Mouse (Mus musculus) cerebellum, adult 11-12 months (tissue): ENCODE measurements around the gene Defb36.
A peak's percentile ranks its signal among the peaks of the same experiment; 100 is the strongest.

Experiments
- DNase-seq: peaks from one replicate; pipeline ENCODE4 v3.0.0; 2022

Gene Defb36

DNA sequence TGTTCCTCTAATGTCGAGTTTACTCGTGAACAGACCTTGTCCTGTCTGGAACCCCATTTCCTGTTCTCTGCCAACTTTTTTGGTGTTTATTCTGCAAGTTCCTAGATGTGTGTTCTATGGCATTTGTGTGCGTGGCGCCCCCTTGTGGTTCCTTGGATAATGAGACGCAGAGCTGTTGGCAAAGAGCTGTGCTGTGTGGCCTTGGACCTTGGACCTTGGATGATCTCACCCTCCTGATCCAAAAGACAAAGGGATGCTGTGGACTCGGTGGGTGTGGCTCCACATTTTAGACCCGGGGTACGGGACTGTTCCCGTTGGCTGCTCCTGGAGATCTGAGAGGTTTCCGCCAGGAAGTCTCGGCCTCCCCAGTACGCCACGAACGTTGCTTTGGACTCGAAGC, at the start of gene Defb36:
Gene Defb36 (plus strand): TSS at position 271 of the 400 bp plus-strand sequence.
- DNase-seq, result no peak

DNA sequence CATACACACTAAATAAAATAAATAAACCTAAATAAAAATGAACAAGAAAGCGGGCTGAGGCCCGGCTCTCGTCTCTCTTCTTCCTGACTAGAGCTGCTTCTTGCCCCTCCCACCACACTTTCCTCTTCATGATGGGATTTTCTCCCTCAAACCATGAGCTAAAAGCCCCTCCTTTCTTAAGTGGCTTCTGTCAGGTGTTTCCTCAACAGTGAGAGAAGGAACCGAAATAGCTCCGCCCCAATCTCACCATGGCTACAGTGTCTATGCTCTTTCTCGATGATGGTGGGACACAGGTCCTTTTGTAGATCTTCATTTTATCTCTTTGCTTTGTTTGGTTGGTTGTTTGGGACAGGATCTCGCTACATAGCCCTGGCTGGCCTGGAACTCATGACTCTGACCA, 47.5 kb upstream of the Defb36 start:
- no peak for DNase-seq

DNA sequence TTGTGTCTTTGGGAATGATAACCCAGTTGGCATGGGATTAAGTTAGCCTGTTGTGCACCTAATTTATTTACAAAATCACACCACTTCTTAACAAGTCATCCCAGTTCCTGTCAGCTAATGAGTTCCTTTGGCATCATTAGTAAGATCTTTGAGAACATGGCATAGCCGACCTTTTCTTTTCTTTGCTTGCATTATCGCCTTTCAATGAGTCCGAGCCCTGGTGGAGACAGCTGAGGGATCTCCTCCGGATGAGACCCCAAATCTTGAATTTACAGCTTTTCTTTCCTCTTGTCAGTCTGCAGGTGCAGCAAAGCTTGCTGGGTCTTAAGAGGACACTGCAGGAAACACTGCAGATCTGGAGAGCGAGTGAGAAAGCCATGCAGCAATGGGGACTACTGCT, 35.1 kb upstream of the Defb36 start, which contains the start of gene Gm17416:
Gene Gm17416 (plus strand): TSS at position 301 of the 400 bp plus-strand sequence.
- no peak for DNase-seq

DNA sequence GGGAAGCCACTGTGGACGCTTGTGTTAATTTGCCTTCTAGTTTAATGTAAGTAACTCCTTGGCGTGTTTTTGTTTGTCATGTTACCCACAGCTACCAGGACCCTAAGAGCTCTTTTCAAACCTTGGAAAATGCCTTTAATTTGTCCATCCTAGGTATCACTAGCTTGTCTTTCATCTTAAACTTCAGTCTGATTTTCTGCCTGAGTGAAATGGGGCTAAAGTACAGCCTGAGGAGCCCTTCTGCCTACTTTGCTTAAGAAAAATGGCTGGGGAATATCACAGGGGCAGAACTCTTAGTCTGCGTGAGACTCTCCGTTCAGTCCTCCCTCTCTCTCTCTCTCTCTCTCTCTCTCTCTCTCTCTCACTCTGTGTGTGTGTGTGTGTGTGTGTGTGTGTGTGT, 34.2 kb upstream of the Defb36 start:
- DNase-seq, result no peak

DNA sequence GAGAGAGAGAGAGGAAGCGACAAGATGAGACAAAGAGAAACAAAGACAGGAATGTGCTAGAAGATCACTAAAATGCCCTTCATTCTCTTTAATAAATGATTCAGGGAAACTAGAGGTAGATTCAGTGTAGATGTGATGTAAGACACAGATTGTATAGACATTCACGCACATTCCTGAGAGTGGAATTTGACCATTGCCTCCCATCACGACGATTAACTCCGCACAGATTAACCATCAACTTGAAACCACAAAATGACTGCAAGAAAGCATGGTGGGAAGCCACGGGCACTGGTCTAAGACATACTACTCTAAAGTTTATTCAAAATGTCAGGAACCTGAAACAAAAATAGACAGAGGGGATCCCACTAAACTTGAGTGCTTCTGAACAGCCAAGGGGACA, 33.8 kb upstream of the Defb36 start:
- no peak for DNase-seq

DNA sequence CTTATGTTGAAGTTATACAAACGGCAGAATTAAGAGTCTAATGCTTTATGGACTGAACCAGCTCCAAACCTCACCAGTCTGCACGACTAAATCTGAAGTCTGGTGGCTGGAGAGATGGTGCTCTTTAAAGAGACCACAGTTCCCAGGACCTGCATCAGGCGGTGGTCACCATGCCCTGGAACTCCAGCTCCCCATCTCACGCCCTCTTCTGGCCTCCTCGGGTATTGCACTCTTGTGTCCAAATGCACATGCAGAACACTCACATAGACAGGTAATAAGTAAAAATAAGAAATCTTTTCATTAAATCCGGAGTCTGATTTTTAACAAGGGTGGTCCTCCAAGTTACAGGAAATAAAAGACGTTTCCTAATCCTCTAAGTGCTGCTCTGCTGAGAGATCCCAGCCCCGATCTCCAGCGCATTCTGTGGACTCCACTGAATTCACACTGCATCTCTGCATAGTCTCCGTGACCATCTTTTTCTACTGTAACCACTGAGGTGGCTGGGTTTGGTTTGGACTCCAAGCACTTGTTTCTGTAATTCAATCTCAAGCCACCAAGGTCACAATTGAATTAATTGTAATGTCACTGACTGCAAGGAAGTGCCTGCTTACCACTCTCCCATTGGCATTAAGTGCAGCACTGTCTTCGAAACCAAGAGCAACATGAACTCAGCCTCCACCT, 31.9 kb upstream of the Defb36 start, which contains the start of gene Defb21:
Gene Defb21 (plus strand): TSS at position 631 of the 681 bp plus-strand sequence.
- no peak for DNase-seq

DNA sequence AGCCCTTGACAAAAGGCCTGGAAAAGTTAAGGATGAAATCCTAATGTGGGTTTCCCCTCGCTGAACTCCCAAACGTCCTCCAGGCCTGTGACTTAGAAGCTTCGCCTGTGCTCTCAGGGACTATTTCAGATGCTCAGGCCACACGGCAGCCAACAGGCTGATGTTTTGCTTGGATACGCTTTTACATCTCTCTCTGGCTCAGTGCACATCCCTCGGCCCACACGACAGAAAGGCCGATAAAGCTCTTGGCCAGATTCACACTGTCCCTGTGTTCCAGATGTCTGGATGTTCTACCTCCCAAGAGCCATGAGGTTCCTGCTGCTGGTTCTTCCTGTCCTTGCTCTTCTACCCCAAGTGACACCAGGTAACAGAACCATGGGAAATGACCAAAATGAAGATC, 30.6 kb upstream of the Defb36 start:
- DNase-seq, result no peak

DNA sequence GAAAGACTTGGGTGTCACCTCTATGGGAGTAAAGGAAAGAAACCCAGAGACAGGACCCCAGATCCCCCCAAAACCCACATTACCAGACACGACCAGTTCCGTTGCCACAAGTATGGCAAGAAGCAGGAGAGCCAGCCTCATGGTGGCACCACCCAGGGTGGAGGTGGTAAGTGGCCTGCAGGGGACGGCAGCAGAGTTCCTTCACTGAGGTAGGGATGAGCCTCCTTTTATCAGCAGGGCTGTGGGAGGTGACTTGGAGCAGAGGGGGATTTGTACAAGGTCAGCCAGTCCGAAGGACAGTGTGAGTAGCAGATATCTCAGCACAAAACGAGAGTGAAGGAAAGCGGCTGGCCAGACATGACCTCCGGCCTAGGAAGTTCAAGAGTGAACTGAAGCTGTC, 24.0 kb upstream of the Defb36 start, which contains the start of gene Defb19:
Gene Defb19 (minus strand): TSS at position 206 of the 400 bp plus-strand sequence.
- DNase-seq, result no peak

DNA sequence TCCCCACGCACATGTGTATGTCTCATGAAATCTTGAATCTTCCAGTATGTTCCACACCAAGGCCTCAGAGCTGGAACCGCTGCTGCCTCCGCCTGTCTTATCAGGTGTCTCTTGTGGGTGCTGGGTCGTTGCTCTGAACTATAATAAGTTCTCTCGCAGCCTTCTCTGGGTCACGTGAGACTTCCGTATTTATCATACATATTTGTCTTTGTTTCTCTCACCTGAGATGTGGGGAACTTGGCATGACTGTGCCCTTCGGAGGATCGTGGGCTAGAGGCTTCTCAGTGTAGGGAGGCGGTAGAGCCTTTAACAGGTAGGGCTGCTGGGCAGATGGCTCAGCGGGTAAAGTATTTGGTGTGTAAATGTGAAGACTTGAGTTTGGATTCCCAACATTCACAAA, 23.5 kb upstream of the Defb36 start:
- no peak for DNase-seq

DNA sequence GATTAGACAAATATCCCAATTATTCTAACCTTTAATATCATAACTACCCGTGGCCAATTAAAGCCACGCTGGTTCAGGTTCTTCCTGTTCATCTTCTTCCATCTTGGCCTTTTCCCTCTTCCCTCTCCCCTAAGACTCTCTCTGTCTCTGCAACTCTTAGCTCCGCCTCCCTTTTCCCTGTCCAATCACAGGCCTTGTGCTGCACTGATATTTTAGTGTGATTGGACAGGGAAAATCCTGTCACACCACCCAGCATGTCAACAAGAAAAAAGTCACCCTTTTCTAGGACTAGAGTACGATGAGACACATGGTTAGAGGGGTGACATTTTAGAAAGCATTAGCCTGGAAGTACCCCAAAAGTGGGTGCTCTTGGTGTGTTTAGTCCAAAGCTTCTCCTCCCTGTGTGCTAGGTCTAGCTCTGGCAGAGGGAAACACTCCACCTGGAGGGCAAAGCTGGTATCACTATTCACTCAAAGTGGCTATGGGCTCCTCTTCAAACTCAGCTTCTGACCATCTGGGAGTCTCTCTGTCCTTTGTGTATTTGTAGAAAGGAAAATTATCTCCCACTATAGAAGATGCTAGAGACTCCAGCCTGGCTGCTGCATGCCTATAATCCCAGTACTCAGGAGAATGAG, 17.1 kb upstream of the Defb36 start:
- no peak for DNase-seq

DNA sequence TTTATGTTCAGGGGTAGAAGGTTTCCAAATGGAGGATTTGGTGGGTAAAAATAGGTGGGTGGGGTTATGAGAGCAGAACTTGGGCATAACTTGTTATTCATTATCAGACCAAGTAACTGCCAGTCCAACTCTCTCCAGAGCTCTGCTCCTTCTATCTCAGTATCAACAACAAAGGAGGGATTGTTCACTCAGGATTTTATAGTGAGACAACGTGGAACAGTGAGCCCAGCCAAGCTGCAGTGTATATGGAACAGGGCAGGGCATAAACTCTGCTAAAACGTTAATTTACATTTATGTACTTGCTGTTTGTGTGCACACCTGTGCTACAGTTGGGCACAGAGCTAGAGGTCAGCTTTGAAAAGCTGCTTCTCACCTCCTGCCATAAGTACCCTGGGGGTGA, 15.7 kb upstream of the Defb36 start:
- DNase-seq, result no peak

DNA sequence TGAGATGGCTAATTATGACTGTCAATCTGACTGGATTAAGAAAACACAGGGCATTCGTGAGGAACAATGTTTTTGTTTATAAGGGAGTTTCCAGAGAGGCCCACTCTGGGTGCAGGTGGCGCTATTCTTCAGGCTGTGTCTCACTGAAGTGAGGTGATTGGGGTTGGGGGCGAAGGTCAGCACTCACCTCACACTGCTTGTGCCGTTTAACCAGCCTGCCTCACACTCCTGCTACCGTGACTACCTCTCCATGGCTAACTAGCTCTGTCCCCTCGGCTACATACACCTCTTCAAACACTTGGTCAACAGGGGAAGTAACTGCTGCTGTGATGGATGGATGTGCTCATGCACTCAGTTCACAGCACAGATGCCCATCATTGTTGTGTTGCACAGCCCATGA, 15.1 kb upstream of the Defb36 start:
- DNase-seq, result no peak

DNA sequence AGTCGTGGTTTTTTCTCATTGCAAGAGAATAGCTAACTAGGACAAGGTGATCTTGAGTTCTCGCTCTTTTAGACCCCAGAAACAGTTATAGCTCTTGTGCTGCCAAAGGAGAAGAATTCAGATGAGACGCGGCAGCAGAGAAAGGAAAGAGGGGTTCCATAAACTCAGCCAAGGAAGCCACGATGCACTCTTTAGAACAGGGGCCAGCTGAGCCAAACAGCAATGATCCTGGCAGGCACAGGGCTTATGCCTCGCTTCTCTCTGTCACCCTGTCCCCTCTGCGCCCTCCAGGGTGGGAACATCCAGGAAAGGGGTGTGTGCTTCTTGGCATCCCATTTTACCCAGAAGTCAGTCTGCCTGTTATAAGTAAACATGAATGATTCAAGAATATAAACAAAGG, 4.8 kb upstream of the Defb36 start, which contains the start of gene Defb45:
Gene Defb45 (minus strand): TSS at position 101 of the 400 bp plus-strand sequence.
- DNase-seq, result no peak

DNA sequence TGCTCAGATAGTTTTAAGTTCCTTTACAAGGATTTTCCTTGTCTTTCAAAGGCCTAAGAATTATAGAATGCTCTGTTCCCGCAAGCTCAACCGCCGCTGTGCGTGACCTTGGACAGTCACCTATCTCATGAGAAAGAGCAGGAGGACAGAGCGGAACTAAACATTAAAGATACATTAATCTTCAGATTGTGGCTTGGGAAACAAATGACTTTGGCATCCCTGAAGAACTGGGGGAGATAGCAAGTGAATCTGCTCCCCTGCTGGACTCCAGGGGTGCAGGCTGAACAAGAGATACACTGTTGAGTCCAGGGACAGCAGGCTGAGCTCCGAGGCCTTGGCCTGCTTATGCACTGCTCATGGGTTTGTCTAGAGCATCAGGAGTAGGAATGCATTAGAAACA, 4.1 kb upstream of the Defb36 start:
- DNase-seq, result no peak

DNA sequence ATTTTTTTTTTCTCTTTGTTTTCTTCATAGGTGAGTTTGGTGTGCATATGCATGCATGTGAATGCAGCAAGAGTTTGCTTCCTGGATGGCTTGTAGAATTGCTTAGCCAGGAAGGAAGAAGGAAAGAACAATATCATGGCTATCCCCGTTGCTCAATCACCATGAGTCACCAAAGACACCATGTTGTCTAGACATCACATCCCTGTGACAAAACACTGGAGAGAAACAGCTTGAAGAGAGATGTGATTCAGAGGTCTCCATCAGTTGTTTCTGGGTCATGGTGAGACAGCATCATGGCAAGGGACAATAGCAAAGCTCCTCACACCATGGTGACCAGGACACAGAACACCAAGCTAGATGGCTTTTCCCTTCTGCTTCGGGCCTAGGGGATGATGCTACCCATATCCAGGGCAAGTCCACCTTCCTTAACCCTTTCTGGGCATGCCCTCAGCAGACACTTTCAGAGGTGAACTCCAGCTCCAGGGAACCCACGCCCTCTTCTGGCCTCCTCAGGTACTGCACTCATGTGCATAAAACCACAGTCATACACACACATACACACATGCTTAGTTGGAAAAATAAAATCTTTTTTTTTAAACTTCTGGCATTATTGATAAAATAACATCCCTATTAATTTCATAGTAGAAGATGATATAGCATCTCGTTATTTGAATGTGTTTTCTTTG, 2.7 kb upstream of the Defb36 start:
- no peak for DNase-seq

DNA sequence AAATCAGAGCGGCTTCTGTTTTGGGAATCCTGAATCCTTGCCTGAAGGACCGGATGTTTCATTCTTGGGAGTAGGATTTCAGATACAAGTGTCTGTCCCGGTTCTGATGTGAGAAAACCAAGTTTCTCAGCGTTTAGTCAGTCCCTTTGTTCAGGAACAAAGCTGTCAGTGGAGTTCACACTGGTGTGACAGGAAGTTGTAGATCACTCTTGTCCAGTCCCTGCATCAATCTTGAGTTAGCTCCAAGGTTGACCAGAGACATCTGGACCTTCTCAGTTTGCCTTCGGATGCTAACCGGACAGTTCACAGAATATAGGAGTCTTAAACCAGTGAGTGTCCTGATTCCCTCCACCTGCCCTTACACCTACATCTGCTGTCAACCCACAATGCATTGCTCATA, 3.6 kb downstream of the Defb36 start:
- no peak for DNase-seq

DNA sequence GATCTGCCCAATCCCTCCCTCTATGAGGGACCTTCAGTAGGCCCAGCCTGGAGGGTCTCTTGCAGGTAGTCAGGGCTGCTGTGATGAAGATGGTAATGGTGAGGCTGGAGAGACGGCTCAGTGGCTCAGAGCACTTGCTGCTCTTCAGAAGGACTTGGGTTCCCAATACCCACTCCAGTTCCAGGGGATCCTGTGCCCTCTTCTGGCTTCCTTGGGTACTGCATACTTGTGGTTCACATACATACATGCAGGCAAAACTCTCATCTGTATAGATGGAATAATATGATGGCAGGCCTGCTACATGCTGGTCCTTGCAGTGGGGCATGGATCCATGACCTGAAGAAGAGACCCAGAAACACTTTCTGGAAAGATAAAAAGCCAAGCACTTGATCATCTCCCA, 4.6 kb downstream of the Defb36 start:
- DNase-seq, result no peak

DNA sequence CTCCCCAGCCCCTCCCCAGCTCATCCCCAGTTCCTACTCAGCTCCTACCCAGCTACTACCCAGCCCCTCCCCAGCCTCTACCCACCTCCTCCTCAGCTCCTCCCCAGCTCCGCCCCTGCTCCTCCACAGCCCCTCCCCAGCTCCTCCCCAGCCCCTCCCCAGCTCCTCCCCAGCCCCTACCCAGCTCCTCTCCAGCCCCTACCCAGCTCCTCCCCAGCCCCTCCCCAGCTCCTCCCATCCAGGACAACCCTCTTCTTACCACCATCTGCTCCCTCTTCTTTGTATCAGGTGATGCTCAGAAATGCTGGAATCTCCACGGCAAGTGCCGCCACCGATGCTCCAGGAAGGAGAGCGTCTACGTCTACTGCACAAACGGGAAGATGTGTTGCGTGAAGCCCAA, 8.1 kb downstream of the Defb36 start:
- DNase-seq, result no peak

DNA sequence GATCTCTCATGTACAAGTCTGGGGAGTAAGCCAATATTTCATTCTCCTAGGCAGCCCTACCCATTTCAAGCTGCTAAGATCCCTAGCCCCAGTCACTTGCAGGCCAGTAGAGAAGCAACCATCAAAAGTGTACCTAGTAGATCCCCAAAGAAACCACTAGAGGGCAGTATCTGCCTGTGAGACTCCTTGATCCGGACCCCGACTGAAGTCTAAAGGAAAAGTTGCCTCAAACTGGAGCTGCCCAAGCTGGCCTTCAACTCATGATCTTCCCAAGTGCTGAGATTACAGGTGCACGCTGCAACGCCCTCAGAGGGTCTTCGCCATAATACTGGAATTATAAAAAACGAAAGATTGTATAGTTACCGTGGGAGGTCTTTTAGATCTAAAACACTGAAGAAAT, 11.4 kb downstream of the Defb36 start:
- peak; percentile 6 for DNase-seq

DNA sequence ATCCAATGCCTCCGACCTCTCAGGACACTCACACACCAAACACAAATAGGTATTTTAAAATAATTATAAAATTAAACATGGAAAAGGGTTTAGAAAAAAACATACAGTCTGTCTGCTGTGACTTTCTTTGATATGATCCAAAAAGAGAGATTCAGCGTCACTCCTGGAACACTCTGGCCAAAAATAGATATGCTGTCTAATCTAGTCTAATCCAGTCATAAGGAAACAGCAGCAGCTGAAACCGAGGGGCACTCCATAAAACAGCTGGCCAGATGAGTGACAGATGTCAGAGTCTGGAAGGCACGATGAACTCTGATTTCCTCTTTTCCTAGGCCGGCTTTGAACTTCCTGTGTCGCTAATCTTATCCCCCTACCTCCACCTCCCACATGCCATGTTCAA, 12.3 kb downstream of the Defb36 start:
- no peak for DNase-seq

DNA sequence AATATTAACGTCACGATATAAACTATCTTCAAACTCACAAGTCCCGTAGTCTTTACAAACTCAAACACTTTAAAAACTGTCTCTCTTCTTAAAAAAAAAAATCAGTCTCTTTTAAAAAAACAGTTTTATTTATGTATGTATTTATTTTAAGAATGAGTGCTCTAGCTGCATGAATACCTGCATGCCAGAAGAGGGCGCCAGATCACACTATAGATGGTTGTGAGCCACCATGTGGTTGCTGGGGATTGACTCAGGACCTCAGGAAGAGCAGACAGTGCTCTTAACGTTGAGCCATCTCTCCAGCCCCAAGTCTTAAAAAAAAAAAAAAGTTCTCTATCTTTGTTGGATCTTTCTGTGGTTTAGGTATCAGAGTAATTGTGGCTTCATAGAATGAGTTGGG, 13.2 kb downstream of the Defb36 start:
- DNase-seq, result no peak

DNA sequence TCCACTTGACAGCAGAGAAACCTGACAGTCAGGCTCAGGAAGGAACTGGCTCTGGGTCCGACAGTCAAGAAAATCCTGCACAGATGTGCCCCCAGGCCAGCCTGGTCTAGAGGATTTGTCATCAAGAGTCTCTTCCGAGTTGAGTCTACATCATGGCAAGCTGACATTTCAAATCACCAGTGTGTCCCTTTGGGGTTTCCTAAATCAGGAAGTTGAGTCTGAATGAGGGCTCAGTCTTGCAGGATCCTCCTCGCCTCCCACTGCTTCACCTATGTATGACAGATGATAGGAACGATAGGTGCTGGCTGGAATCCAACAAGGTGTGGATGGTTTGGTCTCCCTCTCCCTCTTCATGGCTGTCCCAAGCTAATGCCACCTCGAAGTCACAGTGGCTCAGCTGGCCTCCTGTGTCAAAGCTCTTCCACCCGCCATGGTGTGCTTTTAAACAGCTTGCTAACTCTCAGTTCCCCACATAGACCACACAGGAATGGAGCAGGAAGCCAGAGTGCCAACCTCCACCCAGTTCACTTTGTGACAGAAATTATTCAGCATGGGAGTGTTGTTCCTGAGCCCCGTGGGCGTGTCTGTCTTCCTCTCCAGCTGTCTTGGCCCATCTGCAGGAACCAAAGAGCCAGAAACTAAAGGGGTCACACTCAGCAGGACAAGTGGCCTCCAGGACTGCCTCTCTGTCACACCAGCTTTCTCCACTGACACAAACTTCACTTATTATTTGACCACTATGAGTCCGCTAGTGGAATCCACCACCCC, 16.4 kb downstream of the Defb36 start:
- DNase-seq, result no peak

DNA sequence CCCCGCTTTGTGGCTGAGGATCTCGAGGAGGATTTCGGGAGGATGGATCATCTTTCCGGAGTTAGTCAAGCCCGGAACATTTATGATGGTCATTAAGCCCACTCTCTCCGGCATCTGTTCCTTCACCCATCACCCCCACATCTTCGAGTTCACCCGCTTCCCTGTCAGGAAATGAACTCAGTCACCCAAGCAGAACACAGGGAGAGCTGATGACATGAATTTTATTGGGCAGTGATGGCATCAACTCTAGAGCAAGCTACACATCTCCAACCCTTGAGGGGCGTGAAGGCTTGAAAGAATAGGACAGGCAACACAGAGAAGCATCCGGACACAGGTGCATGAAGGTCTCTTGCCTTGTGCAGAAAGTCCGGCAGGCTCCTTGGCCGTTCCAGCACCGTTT, 18.0 kb downstream of the Defb36 start:
- DNase-seq, result no peak
